Mouse (Mus musculus) erythroblast, embryonic 14.5 days (primary cell): ENCODE measurements at regions not wholly inside any gene's neighbourhood (a gene's known extent, or its start where the extent isn't known, plus 50 kb on each side); places are given as distances from the start of the nearest gene placed in this dataset.

Source experiments
- GATA1 ChIP-seq: IDR thresholded peaks from 2 replicates; pipeline ENCODE4 v1.6.1; 2012; ENCODE audit warnings: low read length, inconsistent platforms, mixed read lengths
- TAL1 ChIP-seq: IDR thresholded peaks from 3 replicates; pipeline ENCODE4 v1.6.1; 2012; ENCODE audit warnings: low read length, inconsistent platforms, mixed read lengths

- no peak for TF ChIP-seq GATA1
- TF ChIP-seq TAL1: no peak
Observed at GRCm38 (mm10) chr13:102094193-102094592, 326.2 kb upstream of the Pik3r1 start.
